Mouse (Mus musculus): ENCODE measurements around the gene Clec4n.
"Not testable (repeated sequence)": the region's sequence is repeated elsewhere in the genome, so short reads cannot be mapped to it uniquely, and the experiment has no call there.

The Clec4n gene

DNA sequence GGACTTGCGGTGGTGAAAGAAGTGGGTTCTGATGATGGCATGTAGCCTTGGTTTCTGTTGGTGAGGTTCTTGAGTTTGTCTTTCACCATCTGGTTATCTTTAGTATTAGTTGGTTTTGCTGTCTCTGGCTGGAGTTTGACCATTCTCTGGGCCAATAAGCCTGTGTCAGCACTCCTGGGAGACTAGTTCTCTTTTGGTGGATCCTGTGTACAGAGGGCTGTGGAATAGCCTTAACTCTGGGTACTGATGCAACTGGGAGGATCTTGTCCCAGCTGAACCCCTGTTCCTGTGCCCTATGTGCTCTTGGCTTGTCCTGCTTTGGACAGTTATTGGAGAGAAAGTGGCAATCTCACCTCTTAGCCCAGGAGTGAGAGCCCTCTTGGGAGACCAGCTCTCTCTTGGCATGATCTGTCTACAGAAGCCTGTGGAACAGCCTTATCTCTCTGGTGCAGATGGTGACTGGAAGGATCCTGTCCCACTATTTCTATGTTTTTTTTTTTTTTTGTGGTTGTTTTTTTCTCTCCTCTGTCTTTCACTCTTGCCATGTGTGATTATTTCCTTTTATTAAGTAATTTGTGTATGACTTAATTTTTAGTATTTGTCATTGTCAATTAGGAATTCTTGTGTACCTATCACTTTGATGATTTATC, 63.2 kb downstream of the Clec4n start:
- DNase-seq = no peak

DNA sequence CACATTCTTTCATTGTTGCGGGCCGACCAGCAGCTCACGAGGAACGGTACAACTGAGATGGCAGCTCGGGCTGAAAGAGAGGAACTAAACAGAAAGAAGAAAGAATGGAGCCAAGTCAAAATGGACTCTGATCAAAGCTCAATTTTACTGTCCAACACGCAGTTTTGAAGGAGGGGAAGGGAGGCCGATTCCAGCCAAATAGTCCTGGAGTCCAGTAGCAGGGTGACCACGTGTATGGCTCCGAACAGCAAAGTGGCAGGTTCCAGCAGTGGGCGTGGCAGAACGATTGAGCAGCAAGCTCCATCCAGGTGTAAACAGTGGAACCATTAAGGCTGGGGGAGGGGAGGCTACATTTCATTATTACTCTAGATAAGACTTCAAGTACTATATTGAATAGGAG, 63.9 kb downstream of the Clec4n start:
- not testable (repeated sequence) for DNase-seq

Measured in lung, postnatal 10 days (tissue).